Mouse (Mus musculus) left cerebral cortex, adult 18-20 months (tissue): ENCODE data around the gene Fam186a. TPM values are rescaled to one million over a fixed set of nuclear protein-coding genes. Genes with fewer than 3 reads are reported as not detected.
"Not testable (repeated sequence)": the region's sequence is repeated elsewhere in the genome, so short reads cannot be mapped to it uniquely, and the experiment has no call there.

Experiments used
- DNase-seq, 2 experiments: peaks; one replicate each; pipeline ENCODE4 v3.0.0; 2021 to 2022; ENCODE audit warnings: low spot score in 2 of 2, mixed read lengths in 1 of 2
- total RNA-seq, 2 experiments: library from RNA; stranded (reverse); gene quantifications; 2 replicates each; pipeline ENCODE4 v1.2.3; 2021

Fam186a gene
- total RNA-seq, 2 experiments from 2014 or later: 0.05 TPM; not detected in 1

DNA sequence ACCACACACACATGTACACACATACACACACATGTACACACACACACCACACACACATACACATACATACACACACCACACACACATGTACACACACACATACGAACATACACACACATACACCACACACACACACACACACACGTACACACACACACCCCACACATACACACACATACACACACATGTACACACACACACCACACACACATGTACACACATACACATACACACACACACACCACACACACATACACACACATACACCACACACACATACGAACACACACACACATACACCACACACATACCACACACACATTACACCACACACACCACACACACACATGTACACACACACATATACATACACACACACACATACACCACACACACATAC lies 30.2 kb downstream of the Fam186a start:
- DNase-seq: no peak

DNA sequence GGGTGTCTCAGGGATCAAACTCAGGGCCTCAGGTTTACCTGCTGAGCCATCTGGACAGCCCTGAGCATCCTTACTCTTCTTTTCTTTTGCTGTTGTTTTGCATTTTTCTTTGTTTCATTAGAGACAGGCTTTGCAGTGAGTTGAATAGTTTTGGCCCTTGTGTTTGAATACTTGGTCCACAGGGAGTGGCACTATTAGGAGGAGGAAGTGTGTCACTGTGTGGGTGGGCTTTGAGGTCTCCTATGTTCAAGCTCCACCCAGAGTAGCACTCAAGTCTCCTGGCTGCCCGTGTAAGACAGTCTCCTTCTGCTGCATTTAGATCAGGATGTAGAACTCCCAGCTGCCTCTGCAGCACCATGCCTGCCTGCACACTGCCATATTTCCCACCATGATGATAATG lies 32.4 kb downstream of the Fam186a start:
- DNase-seq: no peak

GRCm38 (mm10) chr15:99931231-99931630 lies 35.6 kb downstream of the Fam186a start:
- no peak for DNase-seq

GRCm38 (mm10) chr15:99919601-99920158 lies 47.2 kb downstream of the Fam186a start:
- DNase-seq: no peak

DNA sequence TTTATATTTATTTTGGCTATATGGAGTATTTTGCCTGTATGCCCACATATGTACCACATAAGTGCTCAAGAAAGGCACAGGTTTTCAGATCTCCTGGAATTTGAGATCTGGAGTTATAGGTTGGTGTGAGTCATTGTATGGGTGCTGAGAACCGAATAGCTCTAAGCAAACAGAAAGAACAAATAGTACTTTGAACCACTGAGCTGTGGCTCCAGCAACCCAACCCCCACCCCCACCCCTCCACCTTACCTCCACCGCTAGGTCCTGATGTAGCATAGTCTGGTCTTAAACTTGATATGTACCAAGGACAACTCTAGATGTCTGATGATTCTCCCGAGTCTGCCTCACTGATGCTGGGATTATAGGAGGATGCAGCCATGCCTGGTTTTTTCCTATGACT lies 49.6 kb downstream of the Fam186a start:
- DNase-seq: no peak

GRCm38 (mm10) chr15:99914613-99915012 lies 52.2 kb downstream of the Fam186a start:
- no peak for DNase-seq

DNA sequence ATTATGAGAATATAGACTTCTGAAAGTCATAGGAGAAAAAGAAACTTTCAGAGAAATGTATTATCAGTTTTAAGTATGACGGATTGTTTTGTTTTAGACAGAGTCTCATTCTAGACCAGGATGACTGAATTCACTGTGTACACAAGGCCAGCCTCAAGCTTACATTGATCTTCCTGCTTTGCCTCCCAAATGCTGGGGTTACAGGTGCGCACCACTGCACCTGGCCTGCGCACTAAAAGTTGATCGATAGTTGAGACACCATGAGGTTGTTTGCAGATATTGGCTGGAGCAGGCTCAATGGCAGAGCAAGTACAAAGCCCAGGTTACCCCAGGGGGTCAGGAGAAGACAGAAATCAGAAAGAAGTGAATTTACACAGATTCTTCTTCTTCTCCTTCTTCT lies 55.1 kb downstream of the Fam186a start:
- no peak for DNase-seq

- DNase-seq: peak in 1 of 2 experiments; percentile 19
These were observed 57.4 kb downstream of the Fam186a start for GRCm38 (mm10) chr15:99909339-99909996.

DNA sequence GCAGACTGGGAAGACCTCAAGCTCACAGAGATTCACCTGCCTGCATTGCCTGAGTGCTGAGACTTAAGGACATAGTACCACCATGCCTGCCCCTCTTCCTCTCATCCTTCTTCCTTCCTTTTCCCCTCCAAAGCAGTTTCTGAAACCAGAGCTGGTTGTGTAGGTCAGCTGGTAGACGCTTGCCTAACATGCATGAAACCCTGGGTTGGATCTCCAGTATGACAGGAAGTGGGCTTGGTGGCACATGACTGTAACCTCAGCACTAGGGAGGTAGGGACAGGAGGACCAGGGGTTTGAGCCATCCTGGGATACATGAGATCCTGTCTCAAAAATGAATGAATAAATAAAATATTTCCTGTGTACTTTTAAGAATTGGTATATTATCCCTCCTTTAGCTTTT lies 59.3 kb downstream of the Fam186a start:
- no peak for DNase-seq

- no peak for DNase-seq
These were observed 59.8 kb downstream of the Fam186a start for GRCm38 (mm10) chr15:99907041-99907440.

- no peak for DNase-seq
These were observed 62.0 kb downstream of the Fam186a start for GRCm38 (mm10) chr15:99904841-99905240.

- DNase-seq: peak; percentile 33 to 35
These were observed 62.5 kb downstream of the Fam186a start for GRCm38 (mm10) chr15:99904333-99904732.

GRCm38 (mm10) chr15:99903227-99903626 lies 63.6 kb downstream of the Fam186a start:
- no peak for DNase-seq

DNA sequence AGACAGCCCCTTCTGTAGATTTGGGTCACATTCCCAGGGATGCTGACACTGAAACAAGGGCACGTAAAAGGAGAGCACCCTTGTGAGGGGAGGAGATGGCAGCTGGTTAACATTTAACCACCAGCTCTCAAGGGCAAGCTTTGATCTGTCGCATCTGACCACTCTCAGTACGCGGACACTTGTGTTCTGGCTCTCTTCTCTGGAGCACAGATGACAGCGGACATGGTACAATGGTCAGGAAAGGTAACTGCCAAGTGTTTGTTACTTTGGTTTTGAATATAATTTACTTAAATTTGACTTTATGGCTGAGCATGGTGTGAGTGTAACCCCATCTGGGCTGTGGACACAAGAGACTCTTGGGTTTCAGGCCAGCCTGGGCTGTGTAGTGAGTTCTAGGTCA lies 64.1 kb downstream of the Fam186a start:
- no peak for DNase-seq

DNA sequence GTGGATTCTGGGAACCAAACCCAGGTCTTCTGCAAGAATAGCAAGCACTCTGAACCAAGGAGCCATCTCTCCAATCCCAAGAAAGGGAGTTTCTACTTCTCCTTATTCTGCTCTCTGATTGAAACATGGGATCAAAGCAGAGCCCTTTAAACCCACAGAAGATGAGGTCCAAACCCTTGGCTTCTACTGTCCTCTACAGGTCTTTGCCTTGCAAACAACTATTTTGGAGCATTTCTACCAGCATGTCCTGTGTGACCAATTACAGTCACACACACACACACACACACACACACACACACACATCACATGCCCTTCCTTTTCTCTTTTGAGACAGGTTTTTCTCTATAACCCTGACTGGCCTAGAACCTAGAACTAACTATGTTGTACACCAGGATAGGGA lies 70.2 kb downstream of the Fam186a start:
- DNase-seq: no peak

DNA sequence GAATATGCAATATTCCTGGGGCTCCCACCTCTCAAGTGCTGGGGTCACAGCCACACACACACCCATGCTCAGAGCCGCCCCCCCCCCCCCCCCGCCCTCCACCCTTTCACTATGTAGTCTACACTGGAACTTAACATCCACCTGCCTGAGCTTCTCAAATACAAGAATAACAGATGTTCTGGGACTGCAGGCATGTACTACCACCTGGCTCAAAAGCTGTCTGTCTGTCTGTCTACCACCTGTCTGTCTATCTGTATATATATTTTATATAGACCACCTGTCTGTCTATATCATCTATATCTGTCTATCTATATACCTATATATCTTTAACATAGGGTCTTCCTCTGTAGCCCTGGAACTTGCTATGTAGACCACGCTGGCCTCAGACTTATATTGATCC lies 75.5 kb downstream of the Fam186a start:
- DNase-seq: no peak

DNA sequence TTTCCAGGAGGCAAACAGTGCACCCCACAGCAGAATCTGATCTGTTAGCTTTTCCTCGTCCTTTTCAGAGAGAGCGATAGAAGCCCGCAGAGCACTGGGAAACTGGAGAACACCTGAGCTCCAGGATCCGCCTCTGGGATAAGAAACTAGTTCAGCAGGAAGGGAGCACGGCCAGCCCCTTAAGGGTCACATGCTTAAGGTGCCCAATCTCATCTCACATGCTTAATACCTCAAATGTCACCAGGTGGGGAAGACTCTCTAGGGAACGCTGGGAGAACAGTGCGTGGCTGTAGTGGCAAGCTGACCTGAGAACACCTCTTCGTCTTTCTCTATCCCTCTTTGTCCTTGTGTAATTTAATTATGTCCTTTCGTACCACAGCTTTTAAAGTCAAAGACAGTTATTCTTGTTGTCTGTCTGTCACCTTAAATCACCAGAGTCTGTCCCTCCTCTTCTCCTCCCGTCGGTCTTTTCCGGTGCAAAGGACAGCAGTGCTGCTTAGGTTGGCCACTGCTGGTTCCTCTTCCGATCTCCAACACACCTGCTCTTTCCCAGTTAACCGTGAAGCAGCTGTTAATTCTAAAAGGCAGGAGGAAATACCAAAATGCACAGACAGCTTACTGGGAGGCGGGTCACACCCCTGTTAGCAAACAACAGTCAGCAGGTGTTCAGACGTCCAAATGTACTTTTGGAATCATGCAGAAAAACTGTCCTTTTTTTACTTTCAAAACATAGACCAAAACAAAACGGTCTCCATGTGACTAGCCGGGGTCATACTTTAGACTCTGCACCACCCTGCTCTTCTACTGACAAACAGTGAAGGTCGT lies 76.2 kb downstream of the Fam186a start:
- DNase-seq: no peak

DNA sequence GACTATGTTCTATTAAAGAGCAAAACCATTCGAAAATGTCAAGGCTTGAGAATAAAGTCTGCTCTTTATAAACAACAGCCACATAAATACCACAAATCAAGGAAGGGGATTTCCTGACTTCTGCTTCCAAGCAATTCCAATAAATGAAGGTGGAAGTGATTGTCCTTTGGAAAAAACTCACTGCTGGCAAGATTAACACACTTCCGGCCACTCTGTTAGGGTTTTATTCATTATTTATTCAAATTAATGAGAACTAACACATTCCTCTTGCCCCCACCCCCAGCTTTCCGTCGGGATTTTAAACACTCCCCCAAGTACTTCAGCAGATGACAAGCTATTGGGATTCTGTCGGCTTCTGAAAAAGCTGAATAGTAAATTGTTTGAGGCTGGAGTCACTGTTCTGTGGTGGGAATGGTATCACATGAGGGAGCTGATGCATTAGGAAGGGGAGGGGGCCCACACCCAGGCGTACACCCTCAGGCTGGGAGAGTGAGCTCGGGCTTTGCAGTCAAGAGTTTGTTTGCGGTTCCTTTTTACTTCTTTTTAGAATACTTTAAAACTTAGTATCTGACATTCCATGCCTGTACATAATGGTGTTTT lies 77.5 kb downstream of the Fam186a start:
- DNase-seq: no peak

DNA sequence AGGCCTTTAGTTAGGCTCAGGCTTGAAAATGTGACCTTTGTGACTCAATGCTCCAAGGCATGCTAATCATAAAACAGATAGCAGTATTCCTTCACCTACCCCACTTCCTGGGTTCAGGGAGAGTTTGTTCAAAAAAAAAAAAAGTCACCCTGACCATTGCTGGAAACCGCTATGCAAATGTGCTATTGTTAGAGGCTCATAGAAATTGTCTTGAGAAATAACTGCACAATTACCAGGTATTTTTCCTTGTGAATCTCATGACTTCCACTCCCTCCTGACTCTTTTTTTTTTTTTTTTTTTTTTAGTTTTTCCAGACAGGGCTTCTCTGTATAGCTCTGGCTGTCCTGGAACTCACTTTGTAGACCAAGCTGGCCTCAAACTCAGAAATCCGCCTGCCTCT lies 79.7 kb downstream of the Fam186a start:
- DNase-seq: not testable (repeated sequence)

DNA sequence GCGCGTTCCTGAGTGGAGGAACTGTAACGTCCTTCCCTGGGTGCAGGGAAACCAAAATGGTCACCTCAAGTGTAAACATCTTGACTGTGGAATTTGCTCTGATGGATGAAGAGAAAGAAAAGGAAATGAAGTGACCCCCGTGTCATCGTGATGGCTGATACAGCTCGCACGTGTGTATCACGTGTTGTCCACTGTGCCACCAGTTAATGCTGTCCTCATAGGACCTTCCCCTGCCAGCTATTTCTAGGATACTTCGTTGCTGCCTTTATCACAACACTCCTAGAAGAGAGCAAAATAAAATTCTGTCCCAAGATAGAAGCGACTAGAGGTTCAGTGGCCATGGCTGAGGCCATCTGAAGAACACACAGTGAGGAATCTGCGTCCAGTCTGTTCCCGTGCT lies 82.8 kb downstream of the Fam186a start:
- DNase-seq: no peak

DNA sequence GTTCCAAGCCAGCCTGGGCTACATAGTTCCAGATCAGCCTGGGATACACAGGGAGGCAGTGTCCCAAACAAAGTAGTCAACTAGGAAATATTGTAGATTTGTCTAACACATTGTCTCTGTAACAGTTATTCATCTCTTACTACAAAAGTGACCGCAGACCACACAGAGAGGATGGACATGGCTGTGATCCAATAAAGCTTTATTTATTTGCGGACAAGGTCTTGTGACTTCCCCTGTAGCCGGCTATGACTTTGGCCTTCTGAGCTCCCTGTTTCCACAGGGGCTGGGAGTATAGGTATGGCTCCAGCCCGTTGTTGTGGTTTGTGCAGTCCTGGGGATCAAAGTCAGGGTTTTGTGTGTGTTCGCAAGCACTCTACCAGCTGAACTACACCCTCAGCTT lies 88.3 kb downstream of the Fam186a start:
- DNase-seq: no peak

DNA sequence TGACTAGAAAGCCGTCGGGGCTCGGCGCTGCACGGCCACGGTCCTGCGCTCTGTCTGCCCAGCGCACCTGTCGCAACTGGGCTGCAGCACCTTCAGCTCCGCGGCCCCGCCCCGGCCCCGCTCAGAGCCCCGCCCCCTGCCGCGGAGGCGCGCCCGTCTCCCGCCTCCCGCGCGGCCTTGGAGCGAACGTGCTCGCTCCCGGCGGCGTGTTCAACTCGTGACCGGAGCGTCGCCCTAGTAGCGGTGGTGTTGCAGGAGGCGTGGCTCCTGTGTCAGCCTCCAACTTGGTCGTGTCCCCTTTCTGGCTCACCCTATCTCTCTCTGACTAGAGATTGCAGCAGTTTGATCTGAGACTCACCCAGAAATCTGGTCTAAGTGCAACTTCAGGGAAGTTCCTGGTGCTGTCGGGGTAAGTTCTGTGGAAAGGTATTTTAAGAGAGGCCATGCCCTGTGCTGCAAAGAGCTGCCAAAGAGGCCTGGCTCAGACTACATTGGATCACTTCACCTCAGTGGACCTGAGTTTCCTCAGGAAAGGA lies 91.5 kb downstream of the Fam186a start, which contains the start of gene Lima1:
Lima1 (minus strand) TSS at position 123 of the 536 bp plus-strand sequence.
- DNase-seq: peak; percentile 74 to 80
